Mouse (Mus musculus): ENCODE measurements around the gene Dlg2. TPM values are rescaled to one million over a fixed set of nuclear protein-coding genes. Genes with fewer than 3 reads are reported as not detected.

Gene Dlg2
- total and polyA plus RNA-seq, 3 experiments, result 23.8 to 91.7 (median 84.3) TPM

DNA sequence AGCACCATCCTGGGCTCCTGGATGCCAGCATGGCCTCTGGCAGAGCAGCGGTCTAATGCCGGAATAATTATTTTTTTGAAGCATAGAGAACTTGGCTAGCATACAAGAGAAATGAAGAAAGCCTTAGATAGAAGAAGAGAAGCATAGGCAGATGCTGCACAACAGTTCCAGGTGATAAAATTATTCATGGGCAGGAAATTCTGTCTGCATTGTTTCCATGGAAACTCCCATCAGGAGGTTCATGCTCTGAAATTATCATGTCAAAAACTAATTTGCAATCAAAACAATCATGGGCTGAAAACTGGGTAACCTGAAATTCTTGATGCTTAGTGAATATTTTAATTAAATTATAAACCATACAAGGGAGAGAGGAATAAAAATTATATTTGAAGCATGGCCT is 1624.4 kb downstream of the Dlg2 start:
- DNase-seq, result no peak

DNA sequence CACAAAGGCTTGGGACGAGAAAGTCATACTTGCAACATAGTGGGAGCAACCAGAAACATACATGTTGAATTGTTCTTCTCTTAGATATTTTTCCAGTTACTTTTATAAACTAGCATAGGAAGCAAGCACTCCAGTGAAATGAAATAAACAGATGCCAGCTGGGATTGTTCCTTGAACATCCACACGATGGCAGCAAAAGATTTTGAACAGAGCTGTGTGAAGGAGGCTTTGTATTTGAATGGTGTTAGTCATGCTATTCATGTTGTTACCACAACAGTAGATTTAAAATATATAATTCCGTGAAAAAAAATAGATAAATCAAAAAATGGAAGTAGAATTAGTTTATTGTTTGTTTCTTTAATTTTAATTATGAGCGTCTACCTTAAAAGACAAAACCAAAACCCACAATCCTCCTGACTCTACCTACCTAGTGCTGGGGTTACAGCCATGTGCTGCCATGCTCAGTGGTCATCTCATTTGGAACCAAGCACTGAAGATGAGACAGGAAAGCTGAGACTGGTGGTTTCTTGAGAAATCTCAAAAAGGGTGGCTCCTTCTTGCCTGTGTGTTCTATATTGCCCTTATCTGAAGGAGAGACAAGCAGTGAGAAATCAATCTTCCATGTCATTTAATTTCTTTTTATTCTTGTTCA is 1626.5 kb downstream of the Dlg2 start:
- peak; percentile 58 for DNase-seq

DNA sequence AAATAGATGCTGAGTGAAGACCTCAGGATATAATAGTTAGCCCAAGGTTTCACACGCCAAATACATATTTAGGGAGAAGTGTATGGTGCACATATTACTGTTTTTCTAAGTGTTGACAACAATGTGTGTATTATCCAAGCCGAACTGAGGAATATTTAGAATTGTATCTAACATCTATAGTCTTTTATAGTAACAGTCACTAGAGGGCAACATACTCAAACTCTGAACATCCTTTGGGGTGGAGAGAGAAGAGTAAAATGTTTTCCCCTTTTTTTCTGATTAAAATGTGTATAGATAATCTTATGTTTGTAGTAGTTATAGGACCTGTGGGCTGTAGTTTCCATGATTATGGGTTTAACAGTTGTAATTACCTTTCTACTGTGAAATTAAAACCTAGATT is 1629.0 kb downstream of the Dlg2 start:
- no peak for DNase-seq

DNA sequence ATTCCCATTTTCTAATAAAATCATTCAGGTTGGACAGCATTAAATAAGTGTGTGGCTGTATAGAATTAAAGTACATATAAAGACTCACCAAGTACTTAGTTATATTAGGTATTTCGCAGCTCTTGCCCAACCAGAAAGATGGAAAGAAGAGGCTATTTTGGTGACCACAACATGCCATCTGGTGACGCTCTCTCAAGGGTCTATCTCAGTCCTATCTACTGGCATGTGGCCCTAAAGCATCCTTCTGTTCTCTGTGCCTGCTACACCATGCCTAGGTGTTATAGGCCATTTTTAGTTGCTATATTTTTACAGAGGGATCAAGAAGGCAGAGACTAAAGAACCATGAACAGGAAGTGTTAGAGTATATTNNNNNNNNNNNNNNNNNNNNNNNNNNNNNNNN is 1629.5 kb downstream of the Dlg2 start:
- no peak for DNase-seq

DNA sequence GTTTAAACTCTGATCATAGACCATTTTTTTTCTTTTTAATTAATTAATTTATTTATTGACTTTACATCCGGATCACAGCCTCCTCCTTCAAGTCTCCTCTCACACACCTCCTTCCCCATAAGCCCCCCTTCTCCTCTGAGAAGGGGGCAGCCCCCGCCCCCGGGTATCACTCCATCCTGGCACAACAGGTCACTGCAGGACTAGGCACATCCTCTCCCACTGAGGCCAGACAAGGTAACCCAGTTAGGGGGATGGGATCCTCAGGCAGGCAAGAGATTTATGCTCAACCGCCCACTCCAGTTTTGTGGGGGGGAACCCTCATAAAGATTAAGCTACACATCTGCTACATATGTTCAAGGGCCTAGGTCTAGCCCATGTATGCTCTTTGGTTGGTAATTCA is 1636.6 kb downstream of the Dlg2 start:
- DNase-seq, result no peak

DNA sequence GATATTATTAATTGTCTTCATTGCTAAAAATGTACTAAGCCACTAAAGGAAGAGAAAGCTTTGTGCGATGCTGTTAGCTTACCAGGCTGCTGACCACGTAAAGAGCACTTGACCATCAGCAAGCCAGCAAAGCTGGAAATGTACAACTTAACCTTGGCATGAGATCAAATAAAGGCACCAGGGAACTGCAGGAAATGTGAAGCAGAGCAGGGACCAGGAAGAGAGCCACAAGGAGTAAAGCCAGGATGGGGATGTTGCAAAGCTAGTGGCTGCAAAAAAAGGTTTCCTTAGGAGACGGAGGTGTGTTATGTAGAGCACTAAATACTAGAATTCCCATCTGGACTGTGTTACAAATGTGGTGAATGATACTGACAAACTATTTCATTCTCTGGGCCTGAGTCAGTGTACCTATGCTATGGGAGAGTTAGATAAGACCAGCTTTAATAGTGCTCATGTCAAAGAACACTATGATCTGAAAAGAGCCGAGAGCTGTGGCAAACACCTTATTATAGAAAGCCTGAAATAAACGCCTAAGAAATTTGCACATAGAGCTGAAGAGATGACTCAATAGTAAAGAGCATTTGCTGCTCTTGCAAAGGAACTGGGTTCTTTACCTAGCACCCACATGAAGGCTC is 1638.9 kb downstream of the Dlg2 start:
- peak; percentile 25 for DNase-seq

DNA sequence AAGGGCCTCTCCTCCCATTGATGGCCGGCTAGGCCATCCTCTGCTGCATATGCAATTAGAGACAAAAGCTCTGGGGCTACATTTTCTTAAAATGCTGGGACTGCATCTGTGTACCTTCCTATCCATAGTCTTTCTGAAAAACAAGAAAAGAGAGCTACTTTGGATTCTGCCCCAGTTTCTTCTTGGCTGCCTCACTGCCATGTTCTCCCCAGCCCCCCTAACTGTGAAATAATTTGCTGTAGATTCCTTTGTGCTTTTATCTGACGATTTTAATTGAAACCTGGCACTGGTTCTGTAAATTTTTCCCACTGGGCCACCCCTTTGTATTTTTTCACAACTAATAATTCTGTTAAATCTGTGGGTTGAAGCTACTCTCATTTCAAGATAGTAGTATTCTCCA is 1646.8 kb downstream of the Dlg2 start:
- no peak for DNase-seq

DNA sequence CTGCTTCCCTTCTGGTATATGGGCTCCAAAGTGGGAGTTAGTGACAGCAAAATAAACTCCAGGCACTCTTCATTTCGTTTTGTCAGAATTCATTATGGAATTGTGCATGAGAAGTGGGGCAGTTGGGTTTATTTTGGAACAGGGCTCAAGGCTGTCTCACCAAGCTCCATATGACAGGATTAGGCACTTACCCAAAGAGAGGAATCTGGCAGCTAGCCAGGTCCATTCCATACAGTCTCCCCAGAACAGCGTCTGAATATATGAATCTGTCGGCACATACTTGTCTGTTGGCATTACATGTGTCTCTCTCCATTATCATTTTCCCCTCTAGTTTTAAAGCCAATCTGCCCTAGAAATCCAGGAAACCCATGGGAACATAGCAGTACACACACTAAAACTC is 1649.4 kb downstream of the Dlg2 start:
- no peak for DNase-seq

DNA sequence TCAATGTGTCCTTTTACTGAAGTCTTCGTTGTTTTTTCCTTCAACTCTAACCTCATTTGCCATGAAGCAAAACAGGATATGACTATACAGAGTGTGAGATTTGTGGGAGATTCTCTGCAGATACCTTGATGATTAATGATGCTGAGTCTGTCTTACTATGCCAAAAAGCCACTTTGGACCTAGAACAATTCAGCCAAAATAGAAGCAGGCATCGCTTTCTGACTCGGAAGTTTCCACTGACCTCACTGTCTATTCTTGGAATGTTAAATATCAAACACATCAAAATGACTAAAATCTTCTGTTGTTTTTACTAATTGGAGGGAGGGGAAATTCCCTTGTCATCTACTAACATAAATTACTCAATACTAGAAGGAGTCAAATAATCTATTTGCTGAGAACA is 1657.8 kb downstream of the Dlg2 start:
- DNase-seq, result no peak

DNA sequence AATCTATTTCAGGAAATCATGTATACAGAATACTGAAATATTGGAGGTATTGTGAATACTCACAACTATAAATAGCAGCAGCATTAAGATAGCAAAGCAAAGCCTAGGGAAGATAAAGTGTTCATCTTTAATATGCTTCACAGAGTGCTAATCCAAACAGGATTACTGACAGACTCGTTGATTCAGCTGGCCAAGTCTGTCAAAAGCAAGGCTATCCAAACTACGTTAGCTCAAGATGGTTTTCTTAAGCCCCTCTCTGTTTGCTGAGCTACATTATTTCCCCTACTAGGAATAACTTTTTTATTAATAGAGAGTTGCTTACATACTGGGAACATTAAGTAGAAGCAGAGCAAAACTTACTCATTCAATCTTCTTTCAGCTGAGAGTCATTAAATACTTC is 1659.2 kb downstream of the Dlg2 start:
- no peak for DNase-seq

DNA sequence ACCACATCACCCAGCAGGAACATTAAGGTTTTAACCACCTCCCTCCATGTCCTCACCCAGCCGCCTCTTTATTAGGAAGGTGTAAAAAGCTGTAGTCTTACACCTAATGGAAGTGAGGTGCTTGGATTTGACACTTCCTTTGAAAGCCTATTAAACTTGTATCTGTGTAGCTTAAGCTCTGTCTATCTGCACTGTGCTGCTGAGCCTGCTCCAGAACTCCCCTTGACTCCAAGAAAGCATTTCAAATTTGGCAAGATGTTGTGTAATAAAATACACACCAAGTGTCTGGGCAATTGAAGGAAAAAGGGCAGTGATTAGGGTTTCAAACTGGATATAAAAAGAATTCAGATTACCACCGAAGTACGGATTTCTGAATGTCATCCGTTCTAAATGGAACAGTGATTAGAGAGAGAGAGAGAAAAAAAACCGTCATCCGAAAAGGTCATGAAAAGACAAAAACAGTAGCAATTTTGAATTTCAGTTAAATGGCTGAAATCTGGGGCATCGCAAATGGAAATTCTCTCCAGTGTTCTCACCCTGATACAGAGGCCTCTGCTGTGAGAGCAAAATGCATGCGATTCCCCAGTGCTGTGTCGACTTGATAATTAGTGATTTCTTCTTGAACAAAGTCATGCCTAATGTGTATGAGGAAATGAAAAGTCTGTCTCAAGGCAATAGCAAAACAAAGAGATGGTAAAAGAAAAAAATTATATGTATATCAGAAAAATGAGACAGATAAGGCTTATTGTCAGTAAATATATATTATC is 1663.8 kb downstream of the Dlg2 start:
- no peak for DNase-seq

DNA sequence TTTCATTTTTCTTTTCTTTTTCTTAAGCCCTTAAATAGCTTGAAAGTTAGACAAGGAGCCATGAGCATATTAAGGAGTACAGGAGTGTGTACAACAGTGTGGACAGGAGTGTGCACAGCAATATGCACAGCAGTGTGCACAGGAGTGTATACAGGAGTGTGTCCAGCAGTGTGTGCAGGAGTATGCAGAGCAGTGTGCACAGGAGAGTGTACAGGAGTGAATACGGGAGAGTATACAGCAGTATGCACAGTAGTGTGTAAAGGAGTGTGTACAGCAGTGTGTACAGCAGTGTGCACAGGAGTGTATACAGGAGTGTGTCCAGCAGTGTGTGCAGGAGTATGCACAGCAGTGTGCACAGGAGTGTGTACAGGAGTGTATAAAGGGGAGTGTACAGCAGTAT is 1671.0 kb downstream of the Dlg2 start:
- no peak for DNase-seq

DNA sequence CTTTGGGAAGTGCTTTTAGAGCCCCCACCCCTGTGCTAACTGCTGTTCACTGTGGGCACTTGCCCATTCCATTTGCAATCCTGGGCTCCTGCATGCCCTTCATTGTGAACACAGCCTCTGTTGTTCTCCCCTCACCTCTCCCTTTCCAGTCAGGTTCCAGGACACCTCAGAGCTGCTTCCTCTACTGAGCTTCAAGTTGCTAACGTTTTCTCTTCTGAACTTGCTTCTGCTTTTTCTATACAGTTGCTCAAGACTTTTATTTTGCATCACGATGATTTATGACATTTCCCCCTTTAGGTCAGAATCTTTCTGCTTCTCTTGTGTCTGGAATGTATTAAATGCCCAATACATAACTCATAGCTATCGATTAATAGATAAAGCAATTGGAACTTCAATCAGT is 1674.3 kb downstream of the Dlg2 start:
- DNase-seq, result no peak

DNA sequence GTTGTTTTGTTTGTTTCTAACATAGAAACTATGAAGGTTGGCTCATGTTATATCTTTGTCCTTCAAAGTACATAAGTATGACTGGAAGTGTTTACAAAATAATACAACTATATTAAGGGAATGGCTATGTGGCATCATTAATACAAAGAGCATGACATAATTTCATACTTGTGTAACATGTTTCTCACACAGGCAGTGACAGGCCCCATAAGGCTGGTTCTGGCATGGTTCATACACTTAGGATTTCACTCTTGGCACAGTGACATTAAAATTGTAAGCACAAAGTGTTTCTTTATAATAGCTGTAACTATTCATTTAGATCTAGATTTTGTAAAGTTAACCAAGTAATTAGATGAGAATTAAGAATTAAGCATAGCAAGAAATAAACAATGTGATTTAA is 1678.1 kb downstream of the Dlg2 start:
- no peak for DNase-seq

DNA sequence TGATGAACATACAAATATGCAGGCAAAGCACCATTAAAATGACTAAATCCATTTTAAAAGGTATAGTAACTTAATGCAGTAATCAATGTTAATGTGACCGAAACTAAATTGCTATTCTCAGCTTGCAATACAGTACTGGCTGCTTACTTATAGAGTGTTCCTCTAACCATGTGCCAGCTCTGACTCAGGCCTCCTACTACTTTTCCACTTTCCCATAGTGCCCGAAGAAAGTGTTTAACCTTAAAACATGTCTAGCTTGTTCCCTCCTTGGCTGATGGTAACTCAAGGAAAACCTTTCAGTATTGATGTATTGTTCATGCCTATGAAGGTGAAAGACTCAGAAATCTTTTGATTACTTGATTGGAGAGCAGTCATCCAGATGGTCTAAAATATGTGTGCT is 1686.7 kb downstream of the Dlg2 start:
- DNase-seq, result no peak

DNA sequence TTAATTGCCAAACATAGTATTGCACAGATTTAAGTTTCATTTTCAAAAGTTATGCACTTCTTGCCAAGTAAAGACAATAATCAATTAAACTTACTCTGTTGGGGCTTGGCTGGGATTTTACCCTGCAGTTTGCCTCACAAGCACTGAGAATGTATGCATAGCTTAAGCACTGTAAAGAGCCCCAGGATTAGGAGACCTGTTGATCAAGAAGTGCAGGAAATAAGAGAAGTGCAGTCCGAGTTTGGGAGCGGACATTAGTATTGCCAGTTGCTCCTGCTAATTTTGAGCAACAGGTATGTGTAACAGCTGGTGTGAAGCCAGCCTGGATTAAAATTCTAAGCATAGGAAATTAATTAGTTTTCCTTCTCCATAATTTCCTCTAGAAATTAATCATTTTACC is 1687.8 kb downstream of the Dlg2 start:
- DNase-seq, result no peak

DNA sequence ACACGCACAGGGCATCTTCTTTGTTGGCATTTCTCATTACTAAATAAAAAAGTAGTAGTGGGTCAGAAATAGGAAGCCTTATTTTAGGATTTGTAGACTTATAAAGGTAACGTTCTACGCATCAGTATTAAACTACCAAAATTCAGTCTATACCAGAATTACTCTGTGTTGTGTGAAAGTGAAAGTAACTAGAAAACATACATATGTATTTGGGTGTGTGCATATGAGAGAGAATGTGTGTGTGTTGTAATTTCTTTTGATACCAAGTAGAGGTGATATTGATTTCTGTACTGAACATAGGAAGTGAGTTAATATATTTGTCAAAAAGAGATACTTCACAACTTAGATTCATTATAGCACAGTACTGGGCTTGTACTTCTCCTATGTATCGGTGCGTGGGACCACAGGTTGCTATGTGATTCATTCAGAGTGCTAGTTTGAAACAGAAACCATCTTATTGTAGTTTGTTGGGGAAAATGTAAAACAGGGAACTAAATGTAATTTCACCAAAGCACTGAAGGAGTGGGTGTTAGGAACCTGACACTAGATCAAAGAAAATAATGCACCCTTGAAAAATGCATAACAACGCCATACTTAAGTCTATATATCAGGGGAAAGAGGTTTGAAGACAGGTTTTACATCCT is 1688.5 kb downstream of the Dlg2 start:
- DNase-seq, result no peak

DNA sequence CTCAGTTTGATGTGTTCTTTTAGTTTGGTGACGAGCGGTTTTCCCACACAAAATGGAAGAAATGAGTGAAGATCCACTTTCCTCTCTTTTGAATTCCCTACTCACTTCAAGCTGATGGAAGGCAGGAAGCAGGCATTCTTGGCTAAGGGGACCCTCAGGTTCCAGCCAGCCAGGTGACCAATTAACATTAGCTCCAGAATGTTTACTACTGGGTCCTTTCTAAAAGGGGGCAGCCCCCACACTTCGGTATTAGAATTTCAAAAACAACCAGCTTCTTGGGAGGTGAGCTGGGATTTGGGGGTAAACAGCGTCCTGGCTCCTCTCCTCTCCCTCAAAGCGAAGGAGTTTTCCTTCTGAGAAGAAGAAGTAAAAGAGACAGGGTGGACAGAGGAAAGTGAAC is 1703.6 kb downstream of the Dlg2 start:
- DNase-seq, result no peak

DNA sequence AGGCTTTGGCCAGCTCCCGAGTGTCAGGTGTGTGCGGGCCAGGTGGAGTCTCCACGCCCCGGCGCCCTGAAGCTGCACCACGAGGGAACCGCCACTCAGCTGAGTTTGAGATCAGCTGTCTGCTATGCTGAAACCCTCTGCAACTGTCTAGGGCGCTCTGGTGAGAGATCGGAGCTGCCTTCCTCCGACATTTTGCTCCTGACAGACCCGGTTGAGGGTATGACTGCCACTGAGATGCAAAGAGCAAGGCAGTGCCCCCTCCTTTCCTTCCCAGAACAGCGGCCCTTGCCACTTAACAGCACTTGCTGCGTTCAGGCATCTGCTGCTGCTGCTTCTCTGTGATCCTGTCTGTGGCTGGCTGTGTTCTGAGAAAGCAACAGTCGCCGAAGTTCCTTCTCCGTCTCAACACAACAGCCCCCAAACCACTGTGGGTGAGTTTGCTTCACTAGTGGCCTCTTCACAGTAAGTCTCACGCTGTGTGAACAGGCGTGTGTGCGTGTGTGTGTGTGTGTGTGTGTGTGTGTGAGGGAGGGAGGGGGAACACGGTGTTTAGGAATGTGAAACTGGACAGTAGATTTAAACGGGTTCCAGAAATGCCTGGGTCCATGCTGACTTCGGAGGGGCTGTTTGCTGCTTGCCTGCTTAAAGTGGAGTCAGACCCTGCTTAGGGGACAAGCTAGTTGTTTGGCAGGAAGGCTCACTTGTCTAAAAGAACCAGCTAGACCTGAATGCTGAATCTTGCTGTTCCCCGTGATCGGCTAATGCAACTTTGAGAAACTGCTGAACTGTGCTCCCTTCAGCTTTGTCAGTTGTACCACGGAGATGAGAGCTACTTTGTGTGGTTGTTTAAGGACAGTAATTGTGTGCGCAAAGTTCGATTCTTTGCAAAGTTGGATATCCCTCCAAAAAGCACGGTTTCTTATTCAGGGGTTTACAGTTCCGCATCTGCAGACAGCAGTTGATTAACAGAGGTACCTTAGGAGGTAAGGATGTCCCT is 1704.4 kb downstream of the Dlg2 start:
- peak; percentile 23 for DNase-seq

DNA sequence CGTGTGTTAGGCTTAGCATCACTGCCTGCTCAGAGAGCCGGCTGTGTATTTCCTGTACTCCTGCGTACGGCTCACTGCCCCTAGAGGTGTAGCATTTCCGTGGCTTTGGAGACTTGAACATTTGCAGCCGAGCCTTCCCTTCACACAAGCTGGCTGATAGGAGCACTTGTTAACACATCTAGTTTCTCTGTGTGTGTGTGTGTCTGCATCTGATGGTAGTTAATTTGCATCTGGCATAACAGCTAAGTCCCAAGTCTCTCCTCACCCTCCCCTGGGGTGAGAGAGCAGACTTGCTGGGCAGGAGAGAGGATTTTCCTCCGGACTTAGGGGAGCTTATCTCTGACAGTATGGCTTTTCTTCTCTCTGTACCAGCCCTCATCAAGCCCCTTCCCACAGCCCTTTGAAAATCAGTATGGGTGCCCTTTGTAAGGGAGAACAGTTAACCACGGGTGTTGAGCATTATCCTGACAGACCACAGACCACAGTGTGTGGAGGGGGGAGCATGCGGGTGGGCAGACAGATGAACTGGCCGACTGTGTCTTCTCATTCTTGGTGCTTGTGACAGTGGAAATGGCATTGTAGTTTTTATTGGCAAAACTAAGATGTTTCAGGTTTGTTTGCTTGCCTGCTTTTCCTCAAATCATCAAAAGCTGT is 1705.6 kb downstream of the Dlg2 start:
- no peak for DNase-seq

DNA sequence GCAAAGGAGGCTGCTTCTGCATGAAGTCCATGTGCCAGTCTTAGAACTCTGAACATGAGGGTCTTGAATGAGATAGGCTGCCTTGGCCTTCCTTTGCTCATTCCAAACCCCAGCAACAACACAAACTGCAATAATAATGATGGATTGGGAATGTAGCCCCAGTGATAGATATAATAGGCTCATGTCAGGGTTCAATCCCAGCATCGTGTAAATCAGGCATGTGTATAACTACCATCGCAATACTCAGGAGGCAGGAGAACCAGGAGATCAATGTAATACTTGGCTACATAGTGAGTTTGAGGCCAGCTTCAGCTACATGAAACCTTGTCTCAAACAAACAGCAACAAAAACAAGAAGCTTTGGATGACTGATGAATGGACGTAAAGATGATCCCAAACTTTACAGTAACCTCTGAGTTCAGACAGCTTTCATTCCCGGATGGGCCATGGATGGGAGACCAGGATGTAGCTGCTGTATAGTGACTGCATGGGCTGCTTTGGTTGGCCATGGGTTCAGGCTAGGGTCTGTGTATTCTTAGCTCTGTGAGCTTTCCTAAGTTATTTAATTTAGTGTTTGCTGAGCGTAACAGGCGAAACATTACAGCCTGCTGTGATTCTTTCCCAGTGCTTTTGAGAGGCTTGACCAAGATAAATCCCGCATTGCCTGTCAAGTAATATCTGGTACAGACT is 1708.0 kb downstream of the Dlg2 start:
- no peak for DNase-seq

Measured in adrenal gland, adult 2 months (tissue).